Mouse (Mus musculus) gastrocnemius, postnatal 14 days (tissue): ENCODE measurements around the gene Gpbp1. TPM values are rescaled to one million over a fixed set of nuclear protein-coding genes. Genes with fewer than 3 reads are reported as not detected.

Experiments
- DNase-seq: peaks from one replicate; pipeline ENCODE4 v3.0.0; 2021; ENCODE audit warnings: mixed read lengths
- intact Hi-C: fragments of 180-260 bp; cut with DNase I; formaldehyde crosslinking; loops from one replicate; pipeline ENCODE4 v1.15.1; 2025; ENCODE audit warnings: low total_unique reads
- total RNA-seq, 2 experiments: library from RNA; stranded (reverse); gene quantifications; 2 replicates each; pipeline ENCODE4 v1.2.3; 2021

The Gpbp1 gene
- total RNA-seq, 2 experiments from 2014 or later, result 40.8 to 41.1 TPM

GRCm38 (mm10) chr13:111384011-111384985, 105.6 kb downstream of the Gpbp1 start:
- intact Hi-C loops, result no loop called here
- DNase-seq, result no peak

Other genes starting within 250 kb of the Gpbp1 start
- not detected for gene Actbl2, start 235.1 kb downstream of the Gpbp1 start, total RNA-seq
- gene Gm49496, start 59.8 kb upstream of the Gpbp1 start, total RNA-seq, result under 1 TPM in 1 of 2 experiments, not detected in 1; 0.39 TPM
- not detected for gene Gm10198, start 102.7 kb upstream of the Gpbp1 start, total RNA-seq
- 10 to 100 TPM; 10.2 to 12.9 TPM for gene Mier3, start 190.9 kb upstream of the Gpbp1 start, total RNA-seq